Mouse (Mus musculus): Measurements from ENCODE around the gene Palm.
A peak's percentile ranks its signal among the peaks of the same experiment; 100 is the strongest.

Palm gene

DNA sequence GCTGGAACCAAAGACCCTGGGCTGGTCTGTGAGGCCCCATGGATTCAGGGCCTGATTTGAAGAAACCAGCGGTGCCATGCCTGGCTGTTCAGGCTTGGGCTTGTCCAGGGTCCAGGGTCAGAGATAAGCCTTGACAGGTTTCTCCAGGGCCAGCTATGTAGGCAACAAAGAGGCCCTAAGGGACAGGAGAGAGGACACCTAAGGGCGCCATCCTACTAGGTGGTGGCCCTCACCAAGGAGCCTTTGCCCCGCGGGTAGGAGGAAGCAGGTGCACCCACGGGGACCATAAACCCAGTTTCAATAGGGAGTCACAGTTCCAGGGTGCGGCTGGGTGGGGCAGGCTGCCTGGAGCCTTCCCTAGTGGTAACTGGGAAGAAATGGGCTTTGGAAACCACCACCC lies 29.6 kb downstream of the Palm start:
- DNase-seq (ENCODE audit: low read depth, low spot score), result no peak

GRCm38 (mm10) chr10:79824413-79824812 lies 31.0 kb downstream of the Palm start:
- DNase-seq (ENCODE audit: low read depth, low spot score), result no peak

DNA sequence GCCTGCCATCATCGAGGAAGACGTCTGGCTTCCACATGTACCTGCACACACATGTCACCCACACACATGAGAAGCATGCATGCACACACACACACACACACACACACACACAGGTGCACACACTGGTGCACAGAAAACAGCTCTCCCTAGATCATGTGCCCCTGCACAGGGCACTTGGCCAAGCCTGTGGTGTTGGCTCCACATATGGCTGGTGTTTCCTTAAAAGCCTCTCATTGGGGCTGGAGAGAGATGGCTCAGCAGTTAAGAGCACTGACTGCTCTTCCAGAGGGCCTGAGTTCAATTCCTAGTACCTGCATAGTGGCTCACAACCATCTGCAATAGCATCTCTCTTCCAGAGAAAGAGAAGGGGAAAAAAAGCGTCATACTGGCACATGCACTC lies 38.2 kb downstream of the Palm start:
- DNase-seq (ENCODE audit: low read depth, low spot score), result no peak

GRCm38 (mm10) chr10:79832026-79832785 lies 38.8 kb downstream of the Palm start:
- DNase-seq (ENCODE audit: low read depth, low spot score), result no peak

GRCm38 (mm10) chr10:79832786-79833181 lies 39.4 kb downstream of the Palm start:
- no peak for DNase-seq (ENCODE audit: low read depth, low spot score)

GRCm38 (mm10) chr10:79834769-79835398 lies 41.5 kb downstream of the Palm start:
- DNase-seq (ENCODE audit: low read depth, low spot score), result peak; percentile 29

GRCm38 (mm10) chr10:79836918-79837317 lies 43.5 kb downstream of the Palm start:
- no peak for DNase-seq (ENCODE audit: low read depth, low spot score)

DNA sequence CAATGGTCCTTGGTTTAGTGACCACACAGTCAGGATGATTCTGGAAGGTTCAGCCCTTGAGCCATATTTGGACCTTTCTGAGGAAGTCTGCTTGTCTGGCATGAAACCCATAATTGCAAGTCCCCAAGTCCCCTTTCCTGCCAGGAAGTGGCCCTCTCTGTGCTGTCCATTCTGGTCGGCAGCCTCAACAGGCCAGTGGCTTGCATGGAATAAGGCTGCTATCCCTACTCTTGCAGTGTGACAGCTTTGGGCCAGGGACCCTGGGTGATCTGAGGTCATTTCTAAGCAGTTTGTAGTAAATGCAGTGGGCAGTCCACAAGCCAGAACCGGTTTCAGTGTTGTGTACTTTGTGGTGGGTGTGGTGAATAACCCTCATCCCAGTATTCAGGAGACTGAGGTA lies 44.8 kb downstream of the Palm start:
- no peak for DNase-seq (ENCODE audit: low read depth, low spot score)

- DNase-seq (ENCODE audit: low read depth, low spot score), result no peak
These were observed 46.7 kb downstream of the Palm start for GRCm38 (mm10) chr10:79840091-79840490.

- no peak for DNase-seq (ENCODE audit: low read depth, low spot score)
These were observed 47.5 kb downstream of the Palm start for GRCm38 (mm10) chr10:79840644-79841551.

GRCm38 (mm10) chr10:79842322-79842721 lies 49.0 kb downstream of the Palm start:
- no peak for DNase-seq (ENCODE audit: low read depth, low spot score)

- DNase-seq (ENCODE audit: low read depth, low spot score), result no peak
These were observed 50.1 kb downstream of the Palm start for GRCm38 (mm10) chr10:79843476-79843875.

- no peak for DNase-seq (ENCODE audit: low read depth, low spot score)
These were observed 53.2 kb downstream of the Palm start for GRCm38 (mm10) chr10:79846553-79846952.

DNA sequence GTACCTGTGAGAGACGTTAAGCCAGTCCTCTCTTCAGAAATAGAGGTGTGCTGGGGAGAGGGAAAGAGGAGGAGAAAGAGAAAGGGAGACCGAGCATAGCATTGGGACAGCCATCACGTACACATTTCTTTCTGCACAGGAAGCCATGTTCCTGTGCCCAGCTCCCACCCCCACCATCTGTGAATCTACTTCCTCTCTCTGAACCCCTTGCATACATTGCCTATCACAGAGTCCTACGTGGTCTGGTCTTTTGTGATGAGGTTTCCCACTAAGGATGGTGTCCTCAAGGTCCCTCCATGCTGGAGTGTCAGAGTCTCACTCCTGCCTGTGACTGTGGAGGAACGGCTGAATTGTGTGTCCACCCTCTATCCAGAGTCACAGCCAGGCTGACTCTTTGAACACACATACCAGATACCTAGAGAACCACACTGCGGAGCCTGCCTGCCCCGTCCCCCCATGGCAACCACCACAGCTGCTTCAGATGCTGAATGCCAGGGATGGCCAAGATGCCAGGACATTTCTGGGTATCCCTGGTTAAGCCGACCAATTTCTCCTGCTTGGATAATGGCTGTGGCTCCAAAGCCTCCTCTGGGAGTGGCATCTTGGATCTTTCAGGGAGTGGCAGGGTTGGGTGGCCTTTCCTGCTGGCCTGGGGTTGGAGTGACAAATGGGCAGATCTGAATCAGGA lies 56.7 kb downstream of the Palm start:
- DNase-seq (ENCODE audit: low read depth, low spot score), result no peak

- no peak for DNase-seq (ENCODE audit: low read depth, low spot score)
These were observed 58.3 kb downstream of the Palm start for GRCm38 (mm10) chr10:79851653-79852052.

GRCm38 (mm10) chr10:79852107-79852789 lies 58.9 kb downstream of the Palm start:
- DNase-seq (ENCODE audit: low read depth, low spot score), result no peak

GRCm38 (mm10) chr10:79852827-79853226 lies 59.5 kb downstream of the Palm start:
- DNase-seq (ENCODE audit: low read depth, low spot score), result no peak

DNA sequence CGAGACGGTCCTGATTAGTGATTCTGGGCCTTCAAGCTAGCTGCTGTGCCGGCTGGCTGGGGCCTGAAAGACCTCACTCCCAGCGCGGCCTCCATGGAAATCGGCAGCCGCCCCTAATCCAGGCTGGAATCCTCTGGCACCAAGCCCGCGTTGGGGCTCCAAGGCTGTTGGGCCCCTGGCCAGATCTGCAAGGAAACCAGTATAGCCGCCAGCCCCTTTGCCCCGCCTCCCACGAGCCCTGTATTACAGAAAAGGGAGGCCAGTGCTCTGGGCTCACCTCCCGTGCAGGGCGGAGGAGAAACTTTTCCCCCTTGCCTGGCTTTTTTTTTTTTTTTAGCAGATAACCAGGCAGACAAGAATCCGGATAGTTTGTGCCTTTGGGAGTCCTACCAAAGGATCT lies 60.0 kb downstream of the Palm start:
- peak; percentile 26 for DNase-seq (ENCODE audit: low read depth, low spot score)

- DNase-seq (ENCODE audit: low read depth, low spot score), result peak; percentile 100
These were observed 60.8 kb downstream of the Palm start, which contains the start of gene Ptbp1 for GRCm38 (mm10) chr10:79853860-79854795. TSS of gene Ptbp1 (plus strand) at chr10:79854427.
